Mouse (Mus musculus) limb, embryonic 14.5 days (tissue): Measurements from ENCODE around the gene Hspa14. TPM values are rescaled to one million over a fixed set of nuclear protein-coding genes. Genes with fewer than 3 reads are reported as not detected.

Experiments used
- ATAC-seq: fragments of 200-750 bp; cut with Nextera tagmentation; 2 replicates; pipeline ENCODE4 v1.8.0; 2017; ENCODE audit warnings: low read depth, moderate number of reproducible peaks, moderate TSS enrichment; ENCODE audit not compliant: low FRiP score
- DNase-seq: peaks from one replicate; pipeline ENCODE4 v3.0.0-alpha.2; 2015; ENCODE audit warnings: low spot score
- H3K27ac ChIP-seq: fragments of 300-500 bp; sonication (generic); replicated peaks from 2 replicates; pipeline ENCODE4 v1.5.1; 2014; ENCODE audit warnings: low read depth, mild to moderate bottlenecking, low read length, moderate library complexity, mixed read lengths
- H3K27me3 ChIP-seq: fragments of 300-500 bp; sonication (generic); 2 replicates; pipeline ENCODE4 v1.6.1; 2014; ENCODE audit warnings: low read length, mixed read lengths; ENCODE audit not compliant: control insufficient read depth, insufficient read depth
- H3K36me3 ChIP-seq: fragments of 300-500 bp; sonication (generic); 2 replicates; pipeline ENCODE4 v1.6.1; 2014; ENCODE audit warnings: mild to moderate bottlenecking, low read length, moderate library complexity, mixed read lengths; ENCODE audit not compliant: control insufficient read depth, insufficient read depth
- H3K4me1 ChIP-seq: fragments of 300-500 bp; sonication (generic); 2 replicates; pipeline ENCODE4 v1.6.1; 2014; ENCODE audit warnings: antibody characterized with exemption, low read length, mixed read lengths; ENCODE audit not compliant: control insufficient read depth, insufficient read depth
- H3K4me2 ChIP-seq: fragments of 300-500 bp; sonication (generic); replicated peaks from 2 replicates; pipeline ENCODE4 v1.6.1; 2014; ENCODE audit warnings: low read depth, mild to moderate bottlenecking, low read length, moderate library complexity; ENCODE audit not compliant: severe bottlenecking
- H3K4me3 ChIP-seq: fragments of 300-500 bp; sonication (generic); replicated peaks from 2 replicates; pipeline ENCODE4 v1.5.1; 2014; ENCODE audit warnings: low read length
- H3K9ac ChIP-seq: fragments of 300-500 bp; sonication (generic); 2 replicates; pipeline ENCODE4 v1.6.1; 2014; ENCODE audit warnings: mild to moderate bottlenecking, low read depth, low read length, moderate library complexity; ENCODE audit not compliant: severe bottlenecking
- H3K9me3 ChIP-seq: fragments of 300-500 bp; sonication (generic); 2 replicates; pipeline ENCODE4 v1.6.1; 2016; ENCODE audit warnings: low read length; ENCODE audit not compliant: control insufficient read depth
- POLR2A ChIP-seq: fragments of 200-500 bp; IDR thresholded peaks from 2 replicates; pipeline ENCODE4 v1.8.0; 2012; ENCODE audit warnings: inconsistent platforms, mild to moderate bottlenecking, moderate library complexity, borderline replicate concordance; ENCODE audit not compliant: insufficient read depth, insufficient read length; ENCODE audit errors: extremely low read depth
- WGBS: fragments of 180-500 bp; shearing (Covaris S2); extraction: QIAGEN DNeasy Blood & Tissue Kit; methylation state at CpG from one replicate; pipeline ENCODE4 v1.1.7; 2014; 5-methylcytosine and 5-hydroxymethylcytosine counted together
- polyA plus RNA-seq, 2 experiments: library from polyadenylated mRNA; depleted of rRNA in 1 of 2; stranded (reverse) in 1 of 2; unstranded in 1 of 2; fragments of >200 nt; fragmentation: Nextera tagmentation in 1 of 2; extraction: Ambion mirVana in 1 of 2; gene quantifications; 2 replicates each; pipeline versions ENCODE4 v1.2.1 to v1.2.3; 2012 to 2014

The Hspa14 gene
- polyA plus RNA-seq (2012; rRNA removed) (74.3 and 82.6 TPM in 2 replicates), polyA plus RNA-seq (2014; fragmentation: Nextera tagmentation; extraction: Ambion mirVana) (88.2 and 98.5 TPM in 2 replicates)

DNA sequence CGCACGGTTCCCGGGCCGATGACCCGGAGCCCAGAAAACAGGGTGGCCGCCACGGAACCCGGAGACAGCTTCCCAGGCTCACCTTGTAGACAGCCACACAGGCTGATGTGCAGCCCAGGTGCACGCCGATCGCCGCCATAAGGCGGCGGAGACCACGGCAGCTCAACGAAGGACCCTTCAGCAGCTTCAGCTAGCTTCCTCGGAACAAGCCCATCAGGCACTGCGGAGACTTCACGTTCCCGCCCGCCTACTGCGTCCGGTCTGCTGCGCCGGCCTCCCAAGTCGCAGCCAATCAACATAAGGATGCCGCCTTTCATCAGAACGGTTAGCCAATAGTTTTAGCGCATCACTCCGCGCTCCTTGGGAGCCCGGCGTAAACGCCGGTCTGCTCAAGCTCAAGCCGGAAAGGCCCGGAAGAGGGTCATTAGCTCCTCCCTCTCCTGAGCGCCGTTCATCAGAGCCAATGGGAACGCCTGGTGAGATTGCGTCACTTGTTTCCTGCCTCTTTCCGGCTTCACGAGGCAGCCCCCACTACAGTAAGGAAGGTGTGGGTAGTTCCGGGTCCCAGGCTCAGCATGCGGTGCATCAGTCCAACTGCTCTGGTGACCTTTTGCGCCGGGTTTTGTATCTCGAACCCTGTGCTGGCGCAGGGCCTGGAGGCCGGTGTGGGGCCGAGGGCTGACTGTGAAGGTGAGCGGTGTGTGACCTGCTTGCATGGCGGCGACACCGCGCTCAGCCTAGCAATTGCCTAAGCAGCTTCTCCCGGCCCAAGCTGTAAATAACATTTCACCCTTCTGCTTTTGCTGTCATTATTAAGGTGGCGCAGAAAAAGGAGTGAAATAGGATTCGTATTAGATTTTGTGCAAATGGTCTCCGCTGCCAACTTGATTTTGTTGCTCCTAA, at the start of gene Hspa14, which contains the start of the genes Gm45902 and Cdnf:
Gene Hspa14, minus strand, starts transcription at position 263 of the 903 bp plus-strand sequence.
Gene Gm45902, minus strand, starts transcription at position 239 of the 903 bp plus-strand sequence.
Gene Cdnf, plus strand, starts transcription at position 479 of the 903 bp plus-strand sequence.
- DNase-seq (peak; percentile 100), ATAC-seq (peak; percentile 100)
- H3K36me3 ChIP-seq: peaks cover 26% of the 10 kb centered on the region
- WGBS: under 1% methylated on average over 60 of the region's 60 CpGs
- peak within 1 kb of the TSS; percentile 64 for H3K4me2 ChIP-seq
- H3K9ac ChIP-seq: peak within 1 kb of the TSS; percentile 77
- H3K4me3 ChIP-seq: peak within 1 kb of the TSS; percentile 71
- peak within 1 kb of the TSS; percentile 79 for H3K27ac ChIP-seq
- peak; percentile 87; the same call in 1 of the 2 replicates for TF ChIP-seq POLR2A
- H3K27me3 ChIP-seq: no peaks in the 10 kb centered on the region
- H3K4me1 ChIP-seq: peaks cover 6% of the 10 kb centered on the region
- H3K9me3 ChIP-seq: no peaks in the 10 kb centered on the region

- H3K36me3 ChIP-seq: no peaks in the 10 kb centered on the region
- WGBS: under 1% methylated on average over 4 of the region's 4 CpGs
- H3K4me2 ChIP-seq: no peak overlapping the region
- DNase-seq (peak; percentile 64), ATAC-seq (no peak; the same call in 1 of the 2 replicates)
- H3K4me3 ChIP-seq: no peak overlapping the region
- H3K9ac ChIP-seq: no peak overlapping the region
- H3K4me1 ChIP-seq: peaks cover 6% of the 10 kb centered on the region
- no peak for TF ChIP-seq POLR2A
- H3K27me3 ChIP-seq: no peaks in the 10 kb centered on the region
- H3K9me3 ChIP-seq: no peaks in the 10 kb centered on the region
- no peak overlapping the region for H3K27ac ChIP-seq
These were observed 34.0 kb upstream of the Hspa14 start for GRCm38 (mm10) chr2:3546588-3546987.

- Histone ChIP-seq H3K36me3 (no peaks in the 10 kb centered on the region), H3K27me3 (no peaks in the 10 kb centered on the region), H3K27ac (no peak overlapping the region), H3K9me3 (no peaks in the 10 kb centered on the region), H3K4me1 (peaks cover 6% of the 10 kb centered on the region), H3K4me2 (no peak overlapping the region), H3K4me3 (no peak overlapping the region), H3K9ac (no peak overlapping the region)
- ATAC-seq: no peak
- no peak for DNase-seq
- WGBS: 79% methylated on average over 2 of the region's 2 CpGs
- no peak for TF ChIP-seq POLR2A
These were observed 33.4 kb upstream of the Hspa14 start for GRCm38 (mm10) chr2:3546055-3546454.

- no peaks in the 10 kb centered on the region for H3K36me3 ChIP-seq
- WGBS: 63% methylated on average over 9 of the region's 9 CpGs
- ATAC-seq: no peak
- H3K9me3 ChIP-seq: no peaks in the 10 kb centered on the region
- peaks cover 6% of the 10 kb centered on the region for H3K4me1 ChIP-seq
- DNase-seq: no peak
- no peak overlapping the region for H3K27ac ChIP-seq
- H3K9ac ChIP-seq: no peak overlapping the region
- no peaks in the 10 kb centered on the region for H3K27me3 ChIP-seq
- H3K4me2 ChIP-seq: no peak overlapping the region
- no peak overlapping the region for H3K4me3 ChIP-seq
- no peak for TF ChIP-seq POLR2A
These were observed 28.9 kb upstream of the Hspa14 start for GRCm38 (mm10) chr2:3541307-3542079.

DNA sequence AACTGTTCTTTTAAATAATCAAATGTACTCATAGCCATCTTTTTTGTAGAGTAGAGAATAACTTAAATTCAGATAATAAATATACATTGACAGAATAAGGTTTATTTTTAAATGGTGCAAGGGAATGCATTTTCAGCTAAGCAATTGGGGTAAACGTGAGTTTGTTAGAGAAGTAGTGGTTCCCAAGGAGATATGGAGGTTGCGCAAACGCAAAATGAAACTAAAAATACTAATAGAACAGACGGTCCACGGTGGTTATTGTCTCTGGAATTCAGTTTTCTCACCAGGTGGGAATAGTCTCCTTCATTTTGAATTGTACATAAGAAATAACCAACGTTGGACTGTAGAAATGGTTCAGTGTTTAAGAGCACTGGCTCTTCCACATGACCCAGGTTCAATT, 13.7 kb upstream of the Hspa14 start:
- H3K4me2 ChIP-seq: no peak overlapping the region
- no peak for TF ChIP-seq POLR2A
- no peak overlapping the region for H3K27ac ChIP-seq
- ATAC-seq: no peak
- H3K27me3 ChIP-seq: no peaks in the 10 kb centered on the region
- no peaks in the 10 kb centered on the region for H3K36me3 ChIP-seq
- no peaks in the 10 kb centered on the region for H3K4me1 ChIP-seq
- no peak overlapping the region for H3K4me3 ChIP-seq
- no peaks in the 10 kb centered on the region for H3K9me3 ChIP-seq
- 80% methylated on average over 6 of the region's 6 CpGs for WGBS
- H3K9ac ChIP-seq: no peak overlapping the region
- DNase-seq: no peak
